In genomic region chr13:99237841-99238216, GRCm38 (mm10) we compare ENCODE assay signal across 10 mouse cellular contexts. TPM values are rescaled to one million over a fixed set of nuclear protein-coding genes. Genes with fewer than 3 reads are reported as not detected.
DNase-seq lines count a peak whose midpoint lies in the region; ATAC-seq and TF ChIP-seq lines count a peak whose summit lies in the region.
"Had no signal": no experiment of that assay in that cellular context is flagged by ENCODE, and none has a peak within 500 bp of the region (broad histone marks: within the 10 kb centered on the region; RNA-seq: fewer than 3 reads in every experiment).

No protein-coding gene starts in this region.

- H3K4me2 ChIP-seq in heart, embryonic 14.5 days (ENCODE audit: low read length) = 0 out of 2 replicates have a peak overlapping the region, but pooled peaks have one; percentile 26
- H3K4me2 ChIP-seq: midbrain, embryonic 13.5 days had no signal

- no peak for TF ChIP-seq CTCF in cortical plate, adult 2 months (IDR thresholded peaks at IDR 0.05; ENCODE audit: extremely low read depth, insufficient read depth, low read length)

- H3K36me3 ChIP-seq in heart, embryonic 14.5 days (ENCODE audit: control insufficient read depth, insufficient read depth, low read length) = no peaks in the 10 kb centered on the region
- H3K36me3 ChIP-seq: midbrain, embryonic 13.5 days had no signal

- TF ChIP-seq POLR2A in cortical plate, adult 2 months (IDR thresholded peaks at IDR 0.05; ENCODE audit: extremely low read depth, insufficient read depth, low read length) = no peak

- 47% methylated on average over 1 of the region's 1 CpGs for WGBS in heart, embryonic 14.5 days

- no peaks in the 10 kb centered on the region for H3K27me3 ChIP-seq in heart, embryonic 14.5 days (ENCODE audit: control insufficient read depth, insufficient read depth, low read length)
- H3K27me3 ChIP-seq: midbrain, embryonic 13.5 days had no signal

- H3K9me3 ChIP-seq in heart, embryonic 14.5 days (ENCODE audit: control insufficient read depth, low read length) = no peaks in the 10 kb centered on the region
- H3K9me3 ChIP-seq: midbrain, embryonic 13.5 days had no signal

- ATAC-seq in heart, embryonic 14.5 days (ENCODE audit: insufficient number of reproducible peaks, insufficient read depth, low FRiP score, low read depth) = no peak
- no peak for ATAC-seq in cerebellum, adult (ENCODE audit: insufficient number of reproducible peaks, low FRiP score, low TSS enrichment)
- ATAC-seq: midbrain, embryonic 13.5 days had no signal

- no peak overlapping the region for H3K9ac ChIP-seq in heart, embryonic 14.5 days (ENCODE audit: low read length)
- H3K9ac ChIP-seq: forebrain, postnatal 0 days; midbrain, embryonic 13.5 days had no signal

- H3K27ac ChIP-seq in cortical plate, adult 2 months (ENCODE audit: insufficient read depth, low read length) = peak overlapping the region; percentile 45; the same call in 1 of the 2 replicates
- peak overlapping the region; percentile 90 to 95 for H3K27ac ChIP-seq in heart, embryonic 14.5 days (replicated peaks in 1 of 2; ENCODE audit: control insufficient read depth in 1 of 2, insufficient read depth in 1 of 2, low read depth in 2 of 2, low read length in 2 of 2)
- H3K27ac ChIP-seq: midbrain, embryonic 13.5 days had no signal

- H3K4me3 ChIP-seq in cortical plate, adult 2 months (ENCODE audit: insufficient read depth, low read length) = no peak overlapping the region
- no peak overlapping the region for H3K4me3 ChIP-seq in heart, embryonic 14.5 days (ENCODE audit: control insufficient read depth in 1 of 2, insufficient read depth in 1 of 2, low read depth in 1 of 2, low read length in 2 of 2)
- H3K4me3 ChIP-seq: midbrain, embryonic 13.5 days had no signal

- peak; percentile 52 for DNase-seq in kidney, adult 9 months
- DNase-seq in kidney, adult 11 months = no peak
- peak; percentile 55 to 57 for DNase-seq in kidney, postnatal 36 days
- DNase-seq in urinary bladder, postnatal 36 days (ENCODE audit: low spot score in 2 of 2) = no peak
- DNase-seq: left cerebral cortex, postnatal 4 days had no signal

- H3K4me1 ChIP-seq in cortical plate, adult 2 months (ENCODE audit: control insufficient read depth, insufficient read depth, low read length) = peaks cover 2% of the 10 kb centered on the region; the same call in 1 of the 2 replicates
- peaks cover 36 to 44% of the 10 kb centered on the region in 2 experiments for H3K4me1 ChIP-seq in heart, embryonic 14.5 days (ENCODE audit: control insufficient read depth in 2 of 2, insufficient read depth in 2 of 2, low read length in 2 of 2)

RNA-seq across cellular contexts. Expression of gene Zfp366, which starts 53.2 kb away (rescaled TPM):
- polyA plus RNA-seq in cortical plate, adult 2 months (2012; rRNA removed) = 2.3 and 2.4 TPM in 2 replicates
- polyA plus RNA-seq in heart, embryonic 14.5 days (2014; fragmentation: Nextera tagmentation; extraction: Ambion mirVana) = 0.95 and 1.0 TPM in 2 replicates

Comparison
In these comparisons a context has a peak if more than half of its experiments do, and no peak if none do; other contexts are left out.
1. DNase-seq: peak in kidney, adult 9 months (single experiment) and kidney, postnatal 36 days (2 of 2); none in kidney, adult 11 months (single experiment) and urinary bladder, postnatal 36 days (0 of 2).